Mouse (Mus musculus): ENCODE results near the gene Ly9. TPM values are rescaled to one million over a fixed set of nuclear protein-coding genes. Genes with fewer than 3 reads are reported as not detected.

Gene Ly9
- polyA plus RNA-seq, 1 experiment from 2014 or later: not detected

GRCm38 (mm10) chr1:171566777-171567176, 40.4 kb downstream of the Ly9 start:
- Histone ChIP-seq H3K4me3 (ENCODE audit: low read depth, low read length) (no peak overlapping the region), H3K4me2 (ENCODE audit: low read depth, severe bottlenecking) (no peak overlapping the region), H3K9ac (ENCODE audit: low read length) (no peak overlapping the region), H3K9me3 (ENCODE audit: control insufficient read depth, low read length) (no peaks in the 10 kb centered on the region), H3K27ac (replicated peaks; ENCODE audit: low read depth, low read length) (no peak overlapping the region), H3K4me1 (ENCODE audit: control insufficient read depth, insufficient read depth, low read length) (no peaks in the 10 kb centered on the region), H3K27me3 (ENCODE audit: control insufficient read depth, insufficient read depth, low read length) (no peaks in the 10 kb centered on the region), H3K36me3 (ENCODE audit: control insufficient read depth, insufficient read depth, low read length) (no peaks in the 10 kb centered on the region)
- 29% methylated on average over 8 of the region's 8 CpGs for WGBS
- DNase-seq (ENCODE audit: low spot score): peak; percentile 62
- ATAC-seq (ENCODE audit: insufficient number of reproducible peaks, low FRiP score, low TSS enrichment, low read depth): no peak

- ATAC-seq (ENCODE audit: insufficient number of reproducible peaks, low FRiP score, low TSS enrichment, low read depth) (no peak), DNase-seq (ENCODE audit: low spot score) (no peak)
- H3K9me3 ChIP-seq (ENCODE audit: control insufficient read depth, low read length): no peaks in the 10 kb centered on the region
- H3K4me1 ChIP-seq (ENCODE audit: control insufficient read depth, insufficient read depth, low read length): no peaks in the 10 kb centered on the region
- H3K27me3 ChIP-seq (ENCODE audit: control insufficient read depth, insufficient read depth, low read length): no peaks in the 10 kb centered on the region
- no peak overlapping the region for H3K9ac ChIP-seq (ENCODE audit: low read length)
- H3K36me3 ChIP-seq (ENCODE audit: control insufficient read depth, insufficient read depth, low read length): no peaks in the 10 kb centered on the region
- WGBS: 61% methylated on average over 4 of the region's 4 CpGs
- H3K4me2 ChIP-seq (ENCODE audit: low read depth, severe bottlenecking): no peak overlapping the region
- no peak overlapping the region for H3K4me3 ChIP-seq (ENCODE audit: low read depth, low read length)
- H3K27ac ChIP-seq (replicated peaks; ENCODE audit: low read depth, low read length): no peak overlapping the region
Observed at GRCm38 (mm10) chr1:171565888-171566287, 41.3 kb downstream of the Ly9 start.

DNA sequence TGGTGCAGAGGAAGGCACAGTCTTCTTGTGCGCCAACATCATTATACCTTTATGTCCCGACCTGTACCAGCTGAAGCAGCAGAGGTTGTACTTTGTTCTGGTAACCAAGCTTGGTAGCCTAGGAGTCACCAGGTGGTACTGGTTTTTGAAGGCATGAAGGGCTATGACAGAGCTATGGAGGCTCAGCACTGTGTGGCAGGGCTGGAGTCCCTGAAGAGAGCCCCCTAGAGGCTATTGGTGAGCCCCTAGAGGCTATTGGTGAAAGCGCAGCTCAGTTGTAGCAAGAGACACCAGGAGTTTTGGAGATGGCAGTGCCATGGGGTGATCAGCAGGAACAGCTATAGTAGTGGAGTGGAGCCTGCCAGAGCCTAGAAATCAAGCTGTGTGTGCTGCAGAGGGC, 43.0 kb downstream of the Ly9 start:
- Histone ChIP-seq H3K27me3 (ENCODE audit: control insufficient read depth, insufficient read depth, low read length) (no peaks in the 10 kb centered on the region), H3K27ac (replicated peaks; ENCODE audit: low read depth, low read length) (no peak overlapping the region), H3K4me2 (ENCODE audit: low read depth, severe bottlenecking) (no peak overlapping the region), H3K36me3 (ENCODE audit: control insufficient read depth, insufficient read depth, low read length) (no peaks in the 10 kb centered on the region), H3K4me3 (ENCODE audit: low read depth, low read length) (no peak overlapping the region), H3K9ac (ENCODE audit: low read length) (no peak overlapping the region), H3K9me3 (ENCODE audit: control insufficient read depth, low read length) (no peaks in the 10 kb centered on the region), H3K4me1 (ENCODE audit: control insufficient read depth, insufficient read depth, low read length) (no peaks in the 10 kb centered on the region)
- 65% methylated on average over 3 of the region's 3 CpGs for WGBS
- peak; percentile 30 for DNase-seq (ENCODE audit: low spot score)
- no peak for ATAC-seq (ENCODE audit: insufficient number of reproducible peaks, low FRiP score, low TSS enrichment, low read depth)

DNA sequence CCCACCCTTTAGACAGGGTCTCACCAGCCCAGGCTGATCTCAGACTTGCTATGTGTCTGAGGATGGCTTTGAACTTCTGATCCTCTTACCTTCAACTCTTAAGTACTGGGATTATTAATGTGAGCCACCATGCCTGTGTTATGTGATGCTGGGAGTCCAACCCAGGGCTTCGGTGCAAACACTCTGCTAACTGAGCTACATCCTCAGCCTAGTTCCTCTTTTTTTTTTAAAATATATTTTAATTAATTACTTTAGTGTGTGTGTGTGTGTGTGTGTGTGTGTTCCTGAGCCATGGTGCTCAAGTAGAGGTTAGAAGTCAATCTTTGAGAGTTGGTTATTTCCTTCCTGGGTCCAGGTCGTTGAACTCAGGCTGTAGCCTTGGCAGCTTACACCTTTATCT, 44.2 kb downstream of the Ly9 start:
- H3K4me3 ChIP-seq (ENCODE audit: low read depth, low read length): no peak overlapping the region
- no peaks in the 10 kb centered on the region for H3K9me3 ChIP-seq (ENCODE audit: control insufficient read depth, low read length)
- DNase-seq (ENCODE audit: low spot score) (no peak), ATAC-seq (ENCODE audit: insufficient number of reproducible peaks, low FRiP score, low TSS enrichment, low read depth) (no peak)
- no peaks in the 10 kb centered on the region for H3K27me3 ChIP-seq (ENCODE audit: control insufficient read depth, insufficient read depth, low read length)
- WGBS: 81% methylated on average over 2 of the region's 2 CpGs
- H3K36me3 ChIP-seq (ENCODE audit: control insufficient read depth, insufficient read depth, low read length): no peaks in the 10 kb centered on the region
- no peak overlapping the region for H3K4me2 ChIP-seq (ENCODE audit: low read depth, severe bottlenecking)
- H3K4me1 ChIP-seq (ENCODE audit: control insufficient read depth, insufficient read depth, low read length): no peaks in the 10 kb centered on the region
- no peak overlapping the region for H3K27ac ChIP-seq (replicated peaks; ENCODE audit: low read depth, low read length)
- no peak overlapping the region for H3K9ac ChIP-seq (ENCODE audit: low read length)

DNA sequence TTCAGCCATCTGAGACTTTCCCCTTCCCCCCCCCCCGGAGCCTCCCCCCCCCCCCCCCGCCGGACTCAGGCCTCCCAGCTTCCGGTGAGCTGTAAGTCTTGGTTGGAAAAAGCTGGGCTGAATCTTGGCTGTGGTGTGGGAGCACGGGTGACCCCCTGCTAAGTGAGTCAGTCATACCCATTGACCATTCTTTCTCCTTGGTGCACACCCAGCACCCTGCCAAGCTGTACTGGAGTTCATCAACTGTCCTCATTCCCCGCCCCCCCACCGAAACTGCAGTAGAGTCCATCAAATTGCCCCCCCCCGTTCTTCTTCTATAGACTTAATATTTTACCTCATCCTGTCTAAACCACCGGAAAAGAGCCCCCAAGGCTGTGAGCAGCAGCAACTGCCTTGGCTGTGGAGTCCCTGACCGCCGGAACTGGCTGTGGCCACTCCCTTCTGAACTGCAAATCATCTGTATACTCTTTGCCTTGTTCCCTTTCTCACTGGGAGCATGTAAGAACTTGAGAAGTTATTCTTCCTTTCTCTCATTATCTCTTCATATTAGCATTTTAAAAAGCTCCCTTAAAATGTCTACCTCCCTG, 45.5 kb downstream of the Ly9 start:
- no peak overlapping the region for H3K9ac ChIP-seq (ENCODE audit: low read length)
- no peak for ATAC-seq (ENCODE audit: insufficient number of reproducible peaks, low FRiP score, low TSS enrichment, low read depth)
- DNase-seq (ENCODE audit: low spot score): no peak
- H3K36me3 ChIP-seq (ENCODE audit: control insufficient read depth, insufficient read depth, low read length): no peaks in the 10 kb centered on the region
- WGBS: 73% methylated on average over 8 of the region's 11 CpGs
- H3K4me3 ChIP-seq (ENCODE audit: low read depth, low read length): no peak overlapping the region
- no peaks in the 10 kb centered on the region for H3K9me3 ChIP-seq (ENCODE audit: control insufficient read depth, low read length)
- H3K27ac ChIP-seq (replicated peaks; ENCODE audit: low read depth, low read length): no peak overlapping the region
- no peaks in the 10 kb centered on the region for H3K27me3 ChIP-seq (ENCODE audit: control insufficient read depth, insufficient read depth, low read length)
- no peaks in the 10 kb centered on the region for H3K4me1 ChIP-seq (ENCODE audit: control insufficient read depth, insufficient read depth, low read length)
- H3K4me2 ChIP-seq (ENCODE audit: low read depth, severe bottlenecking): no peak overlapping the region

DNA sequence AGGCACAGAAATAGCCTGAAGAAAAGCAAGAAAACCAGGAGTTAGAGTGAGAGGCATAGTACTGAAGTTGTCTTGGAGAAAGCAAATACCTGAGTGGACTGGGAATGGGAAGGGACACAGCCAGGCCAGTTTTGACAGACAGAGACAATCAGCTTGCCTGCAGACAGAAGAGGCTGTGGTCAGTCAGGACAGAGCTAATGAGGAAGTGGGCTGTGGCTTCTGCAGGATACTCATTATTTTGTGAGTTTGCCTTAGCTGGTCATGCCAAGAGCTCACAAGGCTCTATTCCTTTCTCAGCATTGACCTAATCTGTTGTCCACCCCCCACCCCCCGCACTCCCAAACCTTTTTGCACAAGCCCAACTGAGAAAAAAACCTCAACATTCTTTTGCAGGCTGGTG, 46.0 kb downstream of the Ly9 start:
- no peaks in the 10 kb centered on the region for H3K27me3 ChIP-seq (ENCODE audit: control insufficient read depth, insufficient read depth, low read length)
- no peak overlapping the region for H3K4me2 ChIP-seq (ENCODE audit: low read depth, severe bottlenecking)
- no peaks in the 10 kb centered on the region for H3K9me3 ChIP-seq (ENCODE audit: control insufficient read depth, low read length)
- no peak overlapping the region for H3K4me3 ChIP-seq (ENCODE audit: low read depth, low read length)
- no peak overlapping the region for H3K9ac ChIP-seq (ENCODE audit: low read length)
- H3K36me3 ChIP-seq (ENCODE audit: control insufficient read depth, insufficient read depth, low read length): no peaks in the 10 kb centered on the region
- no peaks in the 10 kb centered on the region for H3K4me1 ChIP-seq (ENCODE audit: control insufficient read depth, insufficient read depth, low read length)
- DNase-seq (ENCODE audit: low spot score) (no peak), ATAC-seq (ENCODE audit: insufficient number of reproducible peaks, low FRiP score, low TSS enrichment, low read depth) (no peak)
- no peak overlapping the region for H3K27ac ChIP-seq (replicated peaks; ENCODE audit: low read depth, low read length)
- WGBS: 94% methylated on average over 1 of the region's 1 CpGs

DNA sequence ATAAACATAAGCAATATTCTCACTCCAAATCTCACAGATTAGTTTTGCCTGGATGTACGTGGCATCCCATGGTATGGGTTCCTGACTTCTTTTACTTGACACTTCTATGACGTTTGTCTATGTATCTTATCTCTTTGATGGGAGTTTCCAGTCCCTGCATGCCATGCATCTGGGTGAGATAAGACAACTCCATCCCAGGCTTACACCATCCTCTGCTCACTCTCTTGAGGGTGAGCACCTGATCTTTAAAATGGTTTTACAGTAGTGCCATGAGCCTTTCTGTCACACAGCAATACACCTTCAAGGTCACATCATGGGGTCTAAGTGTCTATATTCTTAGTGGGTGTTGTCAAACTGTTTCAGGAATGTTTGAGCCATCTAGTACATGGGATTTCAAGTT, 46.9 kb downstream of the Ly9 start:
- Histone ChIP-seq H3K4me1 (ENCODE audit: control insufficient read depth, insufficient read depth, low read length) (no peaks in the 10 kb centered on the region), H3K4me2 (ENCODE audit: low read depth, severe bottlenecking) (no peak overlapping the region), H3K9ac (ENCODE audit: low read length) (no peak overlapping the region), H3K9me3 (ENCODE audit: control insufficient read depth, low read length) (no peaks in the 10 kb centered on the region), H3K4me3 (ENCODE audit: low read depth, low read length) (no peak overlapping the region), H3K27ac (replicated peaks; ENCODE audit: low read depth, low read length) (no peak overlapping the region), H3K27me3 (ENCODE audit: control insufficient read depth, insufficient read depth, low read length) (no peaks in the 10 kb centered on the region), H3K36me3 (ENCODE audit: control insufficient read depth, insufficient read depth, low read length) (no peaks in the 10 kb centered on the region)
- ATAC-seq (ENCODE audit: insufficient number of reproducible peaks, low FRiP score, low TSS enrichment, low read depth) (no peak), DNase-seq (ENCODE audit: low spot score) (no peak)
- WGBS: 73% methylated on average over 2 of the region's 2 CpGs

DNA sequence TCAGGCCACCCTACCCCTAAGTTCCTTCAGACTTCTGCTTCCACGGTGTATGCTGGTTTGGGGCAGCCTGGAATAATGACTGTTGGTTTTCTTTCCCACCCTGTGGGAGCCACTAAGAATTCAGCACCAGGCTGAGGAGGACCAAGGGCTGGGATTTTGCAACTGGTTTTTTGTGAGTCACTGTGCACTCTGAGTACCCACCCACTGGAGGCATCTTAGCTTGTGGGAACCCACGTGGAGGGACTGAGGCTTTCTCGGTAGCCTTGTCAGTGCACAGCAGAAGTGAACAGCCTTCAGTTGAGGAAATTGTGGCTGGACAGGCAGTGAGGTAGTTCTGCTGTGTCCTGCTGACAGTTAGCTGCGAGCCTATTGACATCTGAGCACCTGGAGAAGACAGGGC, 48.3 kb downstream of the Ly9 start, which contains the start of gene Cd244a:
Cd244a (plus strand) TSS at position 296 of the 400 bp plus-strand sequence.
- Histone ChIP-seq H3K9me3 (ENCODE audit: control insufficient read depth, low read length) (no peaks in the 10 kb centered on the region), H3K9ac (ENCODE audit: low read length) (no peak within 1 kb of the TSS), H3K4me1 (ENCODE audit: control insufficient read depth, insufficient read depth, low read length) (no peaks in the 10 kb centered on the region), H3K27me3 (ENCODE audit: control insufficient read depth, insufficient read depth, low read length) (no peaks in the 10 kb centered on the region), H3K4me3 (ENCODE audit: low read depth, low read length) (no peak within 1 kb of the TSS), H3K27ac (replicated peaks; ENCODE audit: low read depth, low read length) (no peak within 1 kb of the TSS), H3K4me2 (ENCODE audit: low read depth, severe bottlenecking) (no peak within 1 kb of the TSS), H3K36me3 (ENCODE audit: control insufficient read depth, insufficient read depth, low read length) (no peaks in the 10 kb centered on the region)
- ATAC-seq (ENCODE audit: insufficient number of reproducible peaks, low FRiP score, low TSS enrichment, low read depth) (no peak), DNase-seq (ENCODE audit: low spot score) (no peak)
- 81% methylated on average over 4 of the region's 4 CpGs for WGBS

DNA sequence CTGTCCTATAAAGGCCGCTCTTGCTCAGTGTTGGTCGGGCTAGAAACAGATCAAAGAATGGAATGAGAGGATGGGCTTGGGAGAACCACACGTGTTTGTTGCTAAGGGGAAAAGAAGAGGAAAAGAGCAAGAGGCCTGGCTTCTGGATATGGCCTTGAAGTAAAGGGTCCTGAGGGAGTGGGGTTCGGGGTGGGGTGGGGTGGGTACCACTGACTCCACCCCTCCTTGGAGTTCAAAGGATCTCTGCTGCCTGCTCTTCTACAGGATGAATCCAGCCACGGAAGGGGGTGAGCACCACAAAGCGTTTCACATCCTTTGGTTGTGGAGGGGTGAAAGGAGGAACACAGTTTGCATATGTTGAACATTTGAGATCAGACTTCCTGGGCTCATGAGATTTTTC, 48.8 kb downstream of the Ly9 start:
- H3K9ac ChIP-seq (ENCODE audit: low read length): no peak overlapping the region
- no peaks in the 10 kb centered on the region for H3K27me3 ChIP-seq (ENCODE audit: control insufficient read depth, insufficient read depth, low read length)
- no peaks in the 10 kb centered on the region for H3K36me3 ChIP-seq (ENCODE audit: control insufficient read depth, insufficient read depth, low read length)
- no peak overlapping the region for H3K4me3 ChIP-seq (ENCODE audit: low read depth, low read length)
- no peaks in the 10 kb centered on the region for H3K9me3 ChIP-seq (ENCODE audit: control insufficient read depth, low read length)
- H3K27ac ChIP-seq (replicated peaks; ENCODE audit: low read depth, low read length): no peak overlapping the region
- no peak overlapping the region for H3K4me2 ChIP-seq (ENCODE audit: low read depth, severe bottlenecking)
- 74% methylated on average over 6 of the region's 6 CpGs for WGBS
- DNase-seq (ENCODE audit: low spot score) (no peak), ATAC-seq (ENCODE audit: insufficient number of reproducible peaks, low FRiP score, low TSS enrichment, low read depth) (no peak)
- H3K4me1 ChIP-seq (ENCODE audit: control insufficient read depth, insufficient read depth, low read length): no peaks in the 10 kb centered on the region
